Mouse (Mus musculus): ENCODE measurements around the gene Tbkbp1. TPM values are rescaled to one million over a fixed set of nuclear protein-coding genes. Genes with fewer than 3 reads are reported as not detected.

The Tbkbp1 gene
- total and polyA plus RNA-seq, 3 experiments = 0.44 to 5.7 (median 3.1) TPM

DNA sequence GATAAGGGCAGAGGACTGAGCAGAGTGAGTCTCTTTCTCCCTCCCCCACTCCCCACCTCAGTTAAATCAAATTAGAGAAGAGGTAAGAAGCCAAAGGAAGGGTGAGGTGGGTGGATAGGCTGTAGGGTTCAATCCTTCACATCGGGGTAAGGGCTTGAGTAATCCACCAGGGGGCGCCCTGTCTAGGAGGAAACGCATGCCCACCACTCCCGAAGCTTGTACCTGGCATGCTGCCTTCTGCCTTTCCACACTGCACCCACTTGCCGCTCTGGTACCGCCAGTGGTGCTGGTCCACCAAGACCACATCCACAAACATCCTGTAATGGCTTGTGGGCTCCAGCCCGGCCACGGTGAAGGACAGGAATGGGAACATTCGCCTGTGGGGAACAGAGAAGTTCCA is 49.6 kb downstream of the Tbkbp1 start (continued):
- peak; percentile 45 for TF ChIP-seq CHD2 (IDR thresholded peaks at IDR 0.05; ENCODE audit: low read length)
- peak; percentile 90 for TF ChIP-seq MAX (IDR thresholded peaks at IDR 0.05; ENCODE audit: low read length)
- 0 out of 2 replicates have a peak, but pooled peaks have one; percentile 8 for TF ChIP-seq EP300 (IDR thresholded peaks at IDR 0.05; ENCODE audit: low read length)
- TF ChIP-seq NELFE (IDR thresholded peaks at IDR 0.05; ENCODE audit: low read depth, low read length) = peak; percentile 67; the same call in 1 of the 2 replicates
- TF ChIP-seq POLR2A (IDR thresholded peaks at IDR 0.05; ENCODE audit: low read depth, low read length) = no peak
- TF ChIP-seq SMC3 (IDR thresholded peaks at IDR 0.05; ENCODE audit: low read depth, low read length) = peak; percentile 100
- TF ChIP-seq TCF12 (IDR thresholded peaks at IDR 0.05; ENCODE audit: low read depth, low read length) = 0 out of 2 replicates have a peak, but pooled peaks have one; percentile 26
- no peak for TF ChIP-seq JUND (conservative IDR thresholded peaks at IDR 0.05; ENCODE audit: low read depth, low read length)
- TF ChIP-seq TBP (conservative IDR thresholded peaks at IDR 0.05; ENCODE audit: low read depth, low read length) = no peak
- peak; percentile 41; the same call in 1 of the 2 replicates for TF ChIP-seq BHLHE40 (IDR thresholded peaks at IDR 0.05; ENCODE audit: low read depth, low read length)
- TF ChIP-seq ELF1 (IDR thresholded peaks at IDR 0.05; ENCODE audit: low read depth, low read length) = 0 out of 2 replicates have a peak, but pooled peaks have one; percentile 19
- TF ChIP-seq GABPA (IDR thresholded peaks at IDR 0.05; ENCODE audit: insufficient replicate concordance, low read depth, low read length) = no peak
- peak; percentile 92 for TF ChIP-seq RAD21 (IDR thresholded peaks at IDR 0.05; ENCODE audit: low read depth, low read length)
- TF ChIP-seq USF1 (IDR thresholded peaks at IDR 0.05; ENCODE audit: low read depth, low read length) = no peak
- TF ChIP-seq ZKSCAN1 (IDR thresholded peaks at IDR 0.05; ENCODE audit: borderline replicate concordance, low read depth, low read length) = no peak
- peak; percentile 88 for TF ChIP-seq MYC (IDR thresholded peaks at IDR 0.05; ENCODE audit: low read depth, low read length)

DNA sequence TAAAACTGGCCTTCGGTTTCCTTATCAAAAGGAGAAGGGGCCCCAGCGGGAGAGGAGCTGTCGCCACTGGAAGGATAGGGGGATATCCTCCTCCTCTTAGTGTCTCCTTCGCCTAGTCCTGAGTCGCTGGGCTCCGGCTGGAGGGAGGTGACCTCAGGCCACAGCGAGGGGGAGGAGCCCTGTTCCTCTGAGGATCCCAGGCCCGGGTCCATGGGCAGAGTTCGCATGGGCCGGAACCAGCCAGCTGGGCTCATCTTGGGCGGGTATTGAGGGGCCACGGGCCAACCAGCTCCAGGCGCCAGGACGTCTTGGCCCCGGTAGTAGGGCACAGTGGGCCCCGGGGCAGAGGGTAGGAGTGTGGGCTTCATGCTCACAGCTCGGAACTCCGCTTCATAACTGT is 52.5 kb downstream of the Tbkbp1 start:
- dilution Hi-C loops (cut with MboI; ENCODE audit: extremely low pct_ligation_motif_present, extremely low pct_unique_long_range_greater_than_20kb, low sequenced_read_pairs) (no loop called here), in situ Hi-C loops (cut with MboI; ENCODE audit: low pct_ligation_motif_present, low pct_unique_long_range_greater_than_20kb, low sequenced_read_pairs) (loop anchor here (10.0 kb wide), 1 partner anchor 46 kb away; no protein-coding TSS in a partner anchor)
- H3K79me2 ChIP-seq (replicated peaks; ENCODE audit: control insufficient read depth, extremely low read depth, insufficient read depth, poor library complexity, severe bottlenecking) = no peaks in the 10 kb centered on the region
- no peak overlapping the region for H3K4me3 ChIP-seq (replicated peaks in 1 of 3; ENCODE audit: low read depth in 2 of 3, low read length in 2 of 3, poor library complexity in 1 of 3)
- peaks cover 54% of the 10 kb centered on the region for H3K27me3 ChIP-seq (replicated peaks)
- H3K4me2 ChIP-seq (ENCODE audit: insufficient read depth, low read depth, poor library complexity, severe bottlenecking) = no peak overlapping the region
- TF ChIP-seq JUN (IDR thresholded peaks at IDR 0.05; ENCODE audit: insufficient read depth, low read depth, low read length) (no peak), UBTF (IDR thresholded peaks at IDR 0.05; ENCODE audit: low read depth, low read length) (no peak), USF2 (conservative IDR thresholded peaks at IDR 0.05; ENCODE audit: low read depth, low read length) (no peak), HCFC1 (IDR thresholded peaks at IDR 0.05; ENCODE audit: low read depth, low read length) (no peak), GABPA (IDR thresholded peaks at IDR 0.05; ENCODE audit: insufficient replicate concordance, low read depth, low read length) (no peak), MAZ (IDR thresholded peaks at IDR 0.05; ENCODE audit: low read depth, low read length) (no peak), KAT2A (IDR thresholded peaks at IDR 0.05; ENCODE audit: insufficient replicate concordance, low read length) (no peak), PAX5 (IDR thresholded peaks at IDR 0.05; ENCODE audit: low read length) (no peak), MYC (IDR thresholded peaks at IDR 0.05; ENCODE audit: low read depth, low read length) (no peak), BHLHE40 (IDR thresholded peaks at IDR 0.05; ENCODE audit: low read depth, low read length) (no peak), IRF4 (IDR thresholded peaks at IDR 0.05; ENCODE audit: low read depth, low read length) (no peak), RCOR1 (conservative IDR thresholded peaks at IDR 0.05; ENCODE audit: low read depth, low read length) (no peak), MEF2A (IDR thresholded peaks at IDR 0.05; ENCODE audit: borderline replicate concordance, low read depth, low read length) (no peak), MAFK (IDR thresholded peaks at IDR 0.05; ENCODE audit: insufficient replicate concordance, low read length) (no peak), MXI1 (IDR thresholded peaks at IDR 0.05; ENCODE audit: low read depth, low read length) (no peak), ZC3H11A (IDR thresholded peaks at IDR 0.05; ENCODE audit: low read depth, low read length) (no peak), ZMIZ1 (IDR thresholded peaks at IDR 0.05; ENCODE audit: low read depth, low read length) (no peak)
- H3K27ac ChIP-seq (ENCODE audit: insufficient read depth, low read depth) = no peak overlapping the region
- H3K9me3 ChIP-seq (replicated peaks; ENCODE audit: low read length) = no peaks in the 10 kb centered on the region
- peaks cover 2 to 4% of the 10 kb centered on the region in 2 experiments; a peak in 3 of 4 replicates for H3K4me1 ChIP-seq (ENCODE audit: control insufficient read depth in 1 of 2, insufficient read depth in 2 of 2)
- DNase-seq (ENCODE audit: extremely low read depth) = no peak
- no peak overlapping the region for H3K9ac ChIP-seq (ENCODE audit: insufficient read depth, low read depth)
- H3K36me3 ChIP-seq (replicated peaks in 1 of 2; ENCODE audit: control insufficient read depth in 1 of 2, insufficient read depth in 1 of 2, low read length in 1 of 2) = no peaks in the 10 kb centered on the region

Data from CH12.LX (cell line).